In the genomic region with DNA sequence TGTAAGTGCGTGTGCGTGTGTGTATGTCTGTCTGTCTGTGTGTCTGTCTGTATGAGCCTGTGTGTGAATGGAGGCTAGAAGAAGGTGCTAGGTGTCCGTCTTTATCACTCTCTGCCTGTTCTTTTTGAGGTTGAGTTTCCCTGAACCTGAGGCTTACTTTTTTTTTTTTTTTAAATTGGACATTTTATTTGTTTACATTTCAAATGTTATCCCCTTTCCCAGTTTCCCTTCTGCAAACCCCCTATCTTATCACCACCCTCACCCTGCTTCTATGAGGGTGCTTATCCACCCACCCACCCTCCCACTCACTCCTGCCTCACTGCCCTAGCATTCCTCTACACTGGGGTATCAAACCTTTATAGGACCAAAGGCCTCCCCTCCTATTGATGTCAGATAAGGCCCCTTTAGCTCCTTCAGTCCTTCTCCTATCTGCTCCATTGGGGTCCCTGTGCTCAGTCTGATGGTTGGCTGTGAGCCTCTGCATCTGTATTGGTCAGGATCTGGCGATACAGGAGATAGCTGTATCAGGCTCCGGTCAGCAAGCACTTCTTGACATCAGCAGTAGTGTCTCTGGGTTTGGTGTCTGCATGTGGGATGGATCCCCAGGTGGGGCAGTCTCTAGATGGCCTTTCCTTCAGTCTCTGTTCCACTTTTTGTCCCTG, we compare ENCODE assay signal across 14 mouse cellular contexts.
"Had no signal": no experiment of that assay in that cellular context is flagged by ENCODE, and none has a peak within 500 bp of the region (broad histone marks: within the 10 kb centered on the region; RNA-seq: fewer than 3 reads in every experiment).

No protein-coding gene starts in this region.

- H3K9me3 ChIP-seq: limb, embryonic 10.5 days; midbrain, embryonic 15.5 days; neural tube, embryonic 13.5 days had no signal

- H3K4me2 ChIP-seq: midbrain, embryonic 11.5 days; midbrain, embryonic 15.5 days; neural tube, embryonic 13.5 days had no signal

- DNase-seq: kidney, adult 9 months; kidney, postnatal 36 days; lung, adult 2 months; lung, postnatal 36 days; right cerebral cortex, postnatal 14 days; thymus, postnatal 4 days had no signal

- H3K9ac ChIP-seq: midbrain, embryonic 15.5 days; neural tube, embryonic 13.5 days had no signal

- ATAC-seq: inflammation-experienced regulatory T-cells, adult 6 months; intestine, postnatal 0 days; lung, postnatal 0 days; midbrain, embryonic 15.5 days had no signal

- H3K27ac ChIP-seq: kidney, postnatal 0 days; limb, embryonic 10.5 days; midbrain, embryonic 15.5 days; neural tube, embryonic 13.5 days had no signal

- H3K4me3 ChIP-seq: limb, embryonic 10.5 days; midbrain, embryonic 15.5 days; neural tube, embryonic 13.5 days had no signal

- H3K27me3 ChIP-seq: midbrain, embryonic 15.5 days; neural tube, embryonic 13.5 days had no signal

- H3K4me1 ChIP-seq: limb, embryonic 10.5 days; midbrain, embryonic 15.5 days; neural tube, embryonic 13.5 days had no signal
